Mouse (Mus musculus) lung, postnatal 4 days (tissue): ENCODE measurements at regions not wholly inside any gene's neighbourhood (a gene's known extent, or its start where the extent isn't known, plus 50 kb on each side); places are given as distances from the start of the nearest gene placed in this dataset.

Experiments used
- DNase-seq, 2 experiments: peaks; one replicate each; pipeline ENCODE4 v3.0.0; 2021

DNA sequence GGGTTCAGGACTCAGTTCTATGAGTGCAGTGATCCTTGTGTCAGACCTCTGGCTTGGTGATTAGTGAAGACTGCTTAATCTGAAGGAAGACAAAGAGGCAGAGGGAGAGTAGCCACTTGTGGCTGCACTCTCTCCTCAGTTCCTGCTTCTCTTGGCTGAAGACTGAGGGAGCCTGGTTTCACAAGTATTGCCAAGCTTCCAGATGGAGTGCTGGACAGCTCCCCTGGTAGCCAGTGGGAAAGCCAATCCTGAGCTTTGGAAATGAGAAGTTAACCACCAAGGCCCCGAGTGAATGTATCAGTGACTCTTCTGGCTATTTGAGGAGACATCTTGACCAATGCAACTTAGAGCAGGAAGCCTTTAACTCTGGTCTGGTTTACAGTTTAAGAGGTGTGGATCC lies 279.9 kb upstream of the Adamts16 start:
- peak in 1 of 2 experiments; percentile 15 for DNase-seq

DNA sequence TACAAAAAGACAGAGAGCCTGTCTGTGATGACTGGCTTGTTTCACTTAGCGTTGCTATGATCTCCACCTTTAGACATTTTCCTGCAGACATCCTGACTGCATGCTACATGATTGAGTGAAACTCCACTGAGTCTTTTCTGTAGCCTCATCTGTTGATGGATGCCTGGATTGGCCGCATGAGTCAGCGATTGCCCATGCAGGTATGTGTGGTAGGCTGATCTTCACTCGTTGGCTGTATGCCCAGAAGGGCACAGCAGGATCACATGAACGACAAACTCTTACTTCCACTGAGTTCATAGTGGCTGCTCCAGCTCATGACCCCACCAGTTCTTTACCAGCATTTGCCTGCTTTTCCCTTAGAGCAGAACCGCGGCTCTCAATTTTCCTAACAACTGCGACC lies 266.6 kb upstream of the Adamts16 start:
- peak in 1 of 2 experiments; percentile 36 for DNase-seq

DNA sequence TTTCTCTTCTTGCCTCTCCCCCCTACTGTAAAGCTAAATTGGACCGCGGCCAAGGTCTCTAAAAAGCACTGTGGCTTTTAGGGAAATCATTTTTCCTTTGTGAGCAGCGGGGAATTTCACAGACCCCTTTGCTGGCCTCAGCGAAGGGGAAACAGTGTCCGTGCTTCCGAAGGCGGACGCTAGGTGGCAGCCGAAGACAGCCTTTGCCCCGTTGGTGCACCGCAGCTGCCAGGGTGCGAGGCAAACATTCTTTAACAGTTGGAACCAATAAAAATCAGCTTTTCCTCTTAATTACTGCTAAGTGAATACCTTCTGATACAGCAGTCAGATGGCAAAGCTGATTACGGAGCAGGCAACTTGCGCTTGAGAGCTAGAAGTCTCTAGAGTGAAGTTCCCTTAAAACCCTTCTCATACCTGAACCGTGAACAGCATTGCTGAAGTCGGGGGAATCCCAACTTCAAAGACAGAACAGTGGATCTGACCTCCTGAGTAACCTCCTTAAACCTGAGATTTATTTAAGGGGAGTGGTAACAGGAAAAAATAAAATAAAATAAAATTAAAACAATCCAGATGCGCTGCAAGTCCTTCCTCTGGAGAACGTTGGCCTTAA lies 263.7 kb upstream of the Adamts16 start:
- DNase-seq: peak; percentile 37 to 63

DNA sequence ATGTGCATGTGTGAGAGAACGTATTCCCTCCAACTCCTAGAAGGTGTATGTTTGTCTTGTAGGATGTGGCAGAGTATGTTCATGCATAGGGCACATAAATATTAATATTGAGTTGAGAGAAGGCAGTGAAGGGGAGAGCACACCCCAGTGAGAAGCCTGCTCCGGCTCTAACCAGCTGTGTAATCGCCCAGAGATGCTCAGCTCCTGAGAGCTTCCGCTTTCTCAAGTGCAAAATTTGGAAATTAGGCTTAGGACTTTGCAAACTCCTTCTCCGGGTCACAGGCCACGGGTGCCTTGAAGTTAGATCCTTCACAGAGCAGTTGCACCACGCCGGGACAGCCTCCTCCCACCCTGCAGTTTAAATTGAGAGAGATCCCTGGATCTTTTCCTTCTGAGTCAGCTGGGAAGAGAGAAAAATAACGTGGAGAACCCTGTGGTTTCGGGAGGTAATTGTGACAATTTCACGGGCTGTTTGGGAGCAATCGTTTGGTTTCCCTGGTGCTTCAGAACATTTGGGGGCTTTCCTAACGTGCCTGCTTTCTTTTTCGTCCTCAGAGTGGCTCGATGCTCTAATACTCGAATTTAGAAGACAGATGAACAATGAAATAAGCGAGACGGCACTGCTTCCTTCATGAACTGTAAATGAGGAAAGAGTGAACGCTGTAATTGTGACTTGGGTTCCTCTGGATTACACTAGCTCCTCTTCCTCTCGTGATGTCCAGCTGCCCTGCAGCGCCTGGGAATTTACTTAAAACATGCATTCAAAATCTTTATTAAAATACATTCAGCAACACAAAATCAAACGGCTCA lies 263.0 kb upstream of the Adamts16 start:
- no peak for DNase-seq

DNA sequence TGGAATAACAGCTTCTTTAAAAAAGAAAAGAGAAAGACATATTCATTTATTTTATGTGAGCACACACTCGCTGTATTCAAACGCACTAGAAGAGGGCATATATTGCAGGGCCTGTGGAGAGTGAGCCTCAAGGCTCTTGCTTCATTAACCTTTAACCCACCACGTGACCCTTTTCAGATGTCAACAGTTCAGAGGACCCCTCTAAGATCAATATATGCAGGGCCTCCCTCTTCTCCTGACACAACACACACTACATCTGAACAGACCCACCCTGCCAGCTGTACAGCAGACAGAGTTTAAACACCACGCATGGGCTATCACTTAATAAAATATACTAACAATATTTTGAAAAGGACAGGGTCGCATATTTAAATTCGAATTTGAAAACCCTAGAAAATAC lies 242.7 kb upstream of the Adamts16 start:
- DNase-seq: no peak

DNA sequence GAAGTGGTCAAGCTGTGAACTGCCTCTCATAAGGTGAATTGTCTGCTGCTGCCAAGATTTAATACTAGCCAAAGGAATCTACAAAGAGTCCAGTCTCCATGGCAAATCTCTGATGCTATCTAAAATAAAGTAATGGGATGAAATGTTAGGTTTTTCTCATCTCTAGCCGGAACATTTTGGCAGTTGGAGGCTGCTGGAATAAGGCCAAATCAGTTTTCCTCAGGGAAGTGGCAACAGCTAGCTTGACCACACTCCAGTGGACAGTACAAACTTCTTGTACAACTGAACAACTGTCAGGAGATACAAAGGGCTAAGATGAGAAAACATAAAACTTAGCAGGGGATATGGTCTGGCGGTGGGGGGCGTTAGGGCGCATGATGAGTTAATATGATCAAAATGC lies 234.3 kb upstream of the Adamts16 start:
- no peak for DNase-seq

DNA sequence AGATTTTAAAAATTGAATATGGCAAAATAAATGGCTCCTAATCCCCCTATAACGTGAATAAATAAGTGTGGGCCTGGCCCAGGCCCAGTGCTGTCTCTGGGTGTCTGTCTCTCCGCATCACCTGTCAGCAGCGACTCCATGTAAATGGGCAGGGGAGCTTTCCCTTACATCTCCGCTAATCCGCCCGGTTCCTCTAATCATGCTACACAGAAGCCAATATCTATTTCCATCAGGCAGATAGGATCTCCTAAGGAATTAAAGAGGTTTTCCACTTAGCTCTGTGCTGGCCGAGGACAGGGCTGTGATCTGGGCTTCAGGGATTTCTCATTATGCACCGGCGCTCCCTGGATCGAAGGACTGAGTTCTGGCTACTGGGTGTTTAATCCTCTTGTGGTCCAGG lies 232.4 kb upstream of the Adamts16 start:
- no peak for DNase-seq

DNA sequence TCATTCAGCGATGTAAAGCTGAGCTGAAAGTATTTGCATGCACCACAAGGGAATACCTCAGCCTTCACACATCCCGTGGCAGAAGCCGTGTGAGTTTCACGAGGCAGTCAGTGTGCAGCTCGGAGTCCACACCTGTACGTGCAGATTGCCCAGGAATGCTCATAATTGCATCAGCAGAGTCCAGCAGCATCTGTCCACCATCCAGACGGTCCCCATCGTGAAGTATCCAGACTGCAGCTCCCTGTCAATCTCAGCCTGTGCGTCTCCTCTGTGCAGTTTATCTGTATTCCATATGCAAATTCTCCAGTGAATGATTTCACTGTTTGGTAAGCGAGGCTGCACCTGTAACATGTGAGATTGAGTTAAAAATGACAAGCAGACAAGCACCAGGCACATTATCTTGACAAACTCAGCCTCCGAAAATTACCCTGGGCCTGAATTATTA lies 227.2 kb upstream of the Adamts16 start:
- DNase-seq: no peak

DNA sequence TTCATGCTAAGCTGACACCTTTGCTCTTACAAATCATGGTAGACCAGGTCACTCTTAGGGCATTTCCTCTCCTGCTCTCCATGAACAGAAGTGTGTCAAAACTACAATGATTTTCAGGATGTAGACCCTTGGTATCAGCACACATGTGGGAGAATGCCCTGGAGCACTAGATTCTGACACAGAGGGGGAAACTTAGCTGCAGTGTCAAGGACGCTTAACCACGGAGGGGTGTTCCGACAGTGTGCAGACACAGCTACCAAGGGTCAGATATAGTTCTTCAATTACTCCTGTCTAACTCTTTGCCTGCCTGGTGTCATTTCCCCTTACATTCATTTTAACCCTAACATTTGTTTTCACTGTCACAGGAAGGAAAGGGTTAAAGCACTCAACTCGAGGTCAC lies 226.4 kb upstream of the Adamts16 start:
- no peak for DNase-seq

DNA sequence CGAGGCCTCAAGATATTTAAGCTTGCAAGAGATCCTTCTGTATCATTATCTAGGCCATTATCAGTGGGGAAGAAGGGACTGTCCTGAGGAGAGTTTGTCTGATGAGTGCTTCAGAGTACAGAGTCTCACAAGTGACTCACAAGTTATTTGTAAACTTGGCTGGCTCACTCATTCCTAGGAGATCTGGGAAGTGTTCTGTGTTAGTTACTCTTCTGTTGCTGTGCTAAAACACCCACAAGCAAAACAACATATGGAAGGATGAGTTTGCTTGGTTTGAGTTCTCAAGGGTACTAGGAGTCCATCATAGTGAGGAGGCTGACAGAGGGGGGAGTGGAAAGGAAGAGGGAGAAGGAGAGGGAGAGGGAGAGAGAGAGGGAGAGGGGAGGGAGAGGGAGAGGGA lies 224.0 kb upstream of the Adamts16 start:
- no peak for DNase-seq

DNA sequence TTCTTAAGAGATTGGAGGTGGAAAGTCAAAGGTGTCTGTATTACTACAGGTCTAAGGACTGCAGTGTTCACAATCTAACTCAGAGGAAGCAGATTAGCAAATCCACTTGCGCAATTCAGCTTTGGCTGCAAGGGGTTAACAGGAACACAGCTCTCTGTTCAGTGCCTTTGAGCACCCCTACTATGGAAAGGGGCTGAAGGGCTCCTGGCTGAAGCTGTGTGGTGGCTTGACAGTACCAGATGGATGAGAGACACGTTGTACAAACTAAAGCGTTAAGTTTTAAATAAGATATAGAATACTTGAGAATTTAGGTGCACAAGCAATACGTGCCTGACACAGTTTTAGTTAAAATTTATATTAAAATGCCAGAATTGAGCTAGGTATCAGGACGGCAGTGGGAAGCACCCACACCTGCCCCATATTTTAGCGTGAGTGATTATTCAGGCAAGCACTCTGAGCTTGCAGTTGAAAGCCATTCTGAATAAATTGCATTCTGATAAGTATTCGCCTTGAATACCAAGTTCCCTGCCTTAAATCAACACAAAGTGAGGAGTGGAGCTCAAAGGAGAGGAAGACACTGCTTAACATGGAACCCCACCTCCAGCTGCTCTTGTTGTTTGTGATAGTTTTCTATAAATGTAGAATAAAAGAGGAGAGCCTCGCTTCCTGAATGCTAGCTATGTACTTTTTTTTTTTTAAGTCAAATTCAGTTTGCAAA lies 223.1 kb upstream of the Adamts16 start:
- DNase-seq: no peak

DNA sequence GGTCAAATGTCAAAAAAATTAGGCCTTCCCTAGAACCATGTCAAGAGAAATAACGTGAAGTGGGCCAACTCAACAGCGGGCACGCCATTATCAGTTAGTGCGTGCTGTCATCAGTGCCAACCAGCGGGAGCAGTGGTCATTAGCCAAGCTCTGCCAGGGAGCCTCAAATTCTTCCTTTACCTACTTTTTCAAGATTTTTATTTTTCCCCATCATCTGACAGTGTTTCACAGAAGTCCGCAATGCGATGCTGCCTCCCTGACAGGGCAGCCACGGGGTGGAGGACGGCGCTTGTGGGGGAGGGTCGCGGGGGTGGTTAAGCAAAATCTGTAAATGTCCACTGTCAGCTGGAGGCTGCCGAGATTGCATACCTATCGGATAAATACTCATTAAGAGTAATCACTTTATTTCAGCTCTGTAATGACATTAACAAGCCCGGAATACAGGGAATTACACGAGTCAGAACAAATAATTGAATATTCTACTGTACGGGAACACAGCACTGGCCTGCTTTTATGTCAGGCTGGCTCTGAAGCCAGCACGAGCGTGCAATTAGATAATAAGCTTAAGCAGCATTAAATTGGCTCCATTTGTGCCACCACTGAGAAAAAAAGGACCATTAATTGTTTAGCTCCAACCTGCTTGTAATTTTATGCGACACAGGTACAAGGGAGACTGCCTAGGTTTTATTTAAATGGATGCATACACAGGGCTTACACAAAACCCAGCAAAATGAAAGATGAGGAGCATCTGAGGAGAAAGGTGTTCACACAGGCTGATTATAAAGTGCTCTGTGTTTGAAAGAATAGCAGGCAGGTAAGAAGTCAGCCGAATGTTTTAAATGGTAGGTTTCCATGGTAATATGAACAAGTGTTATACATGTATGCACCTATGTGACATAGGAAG lies 212.0 kb upstream of the Adamts16 start:
- no peak for DNase-seq

DNA sequence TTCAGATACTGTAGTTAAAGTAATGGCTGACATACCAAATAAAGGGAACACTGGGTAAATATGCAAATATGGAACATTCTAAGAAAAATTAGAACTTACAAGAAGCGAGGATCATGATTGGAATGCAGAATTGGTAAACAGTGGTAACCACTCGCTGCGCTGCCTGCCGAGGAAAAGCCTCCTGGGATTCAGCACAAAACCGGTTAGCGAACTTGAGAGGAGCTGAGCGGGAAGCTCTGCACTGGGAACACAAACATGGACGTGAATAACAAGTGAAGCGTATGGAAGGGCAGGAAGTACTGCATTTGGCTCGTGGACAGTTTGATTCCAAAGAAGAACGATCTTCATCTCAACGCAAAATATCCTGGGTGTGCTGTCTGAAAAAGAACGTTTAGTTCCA lies 209.0 kb upstream of the Adamts16 start:
- no peak for DNase-seq

DNA sequence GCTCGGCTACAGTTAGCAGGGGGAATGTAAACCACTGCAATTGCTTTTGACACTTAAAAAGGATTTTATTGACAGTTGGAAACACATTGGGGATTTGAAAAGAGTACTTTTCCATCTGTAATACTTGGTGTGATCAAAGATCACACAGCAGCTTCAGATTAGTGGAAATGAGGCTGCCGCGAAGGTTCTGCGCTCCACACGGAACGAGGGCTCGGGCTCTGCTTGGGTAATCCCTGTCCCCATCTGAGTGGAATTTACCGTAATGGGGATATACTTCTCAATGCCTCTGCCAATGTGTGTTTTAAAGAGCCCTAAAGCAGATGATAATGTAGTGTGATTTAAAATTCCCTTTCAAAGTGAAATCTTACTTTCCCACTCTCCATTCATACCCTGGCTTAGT lies 194.4 kb upstream of the Adamts16 start:
- DNase-seq: no peak

DNA sequence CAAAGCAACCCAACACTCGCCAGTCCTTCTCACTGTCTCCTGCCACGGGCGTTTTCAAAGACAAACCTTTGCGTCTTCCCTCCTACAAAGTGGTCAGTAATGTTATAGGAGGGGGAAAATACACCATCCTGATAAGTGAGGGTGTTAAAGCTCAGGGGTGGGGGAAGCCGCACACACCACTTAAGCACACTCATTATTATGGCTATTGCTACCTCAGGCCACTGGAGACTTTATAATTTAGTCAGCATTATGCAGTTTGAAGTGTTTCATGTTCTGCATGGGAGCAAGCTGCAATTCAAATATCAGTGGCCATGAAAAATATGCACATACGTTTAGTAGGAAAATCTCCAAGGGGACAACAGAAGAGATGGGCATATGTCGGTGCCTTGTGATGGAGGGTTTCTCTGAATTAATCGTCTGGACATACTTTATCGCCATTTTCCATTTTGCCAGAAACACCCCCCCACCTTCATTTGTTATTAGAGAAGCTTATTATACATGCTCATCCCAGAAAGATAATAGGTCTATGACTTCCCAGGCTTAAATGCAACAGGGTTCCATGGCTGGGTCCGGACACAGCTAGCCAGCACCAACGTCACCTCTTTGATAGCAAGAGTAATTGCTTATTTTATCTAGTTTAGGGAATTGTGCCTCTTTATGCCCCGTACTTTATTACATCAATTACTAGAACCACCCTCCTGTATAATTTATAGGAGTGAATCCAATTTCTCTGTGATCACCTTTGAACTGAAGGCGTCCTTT lies 193.5 kb upstream of the Adamts16 start:
- DNase-seq: no peak

DNA sequence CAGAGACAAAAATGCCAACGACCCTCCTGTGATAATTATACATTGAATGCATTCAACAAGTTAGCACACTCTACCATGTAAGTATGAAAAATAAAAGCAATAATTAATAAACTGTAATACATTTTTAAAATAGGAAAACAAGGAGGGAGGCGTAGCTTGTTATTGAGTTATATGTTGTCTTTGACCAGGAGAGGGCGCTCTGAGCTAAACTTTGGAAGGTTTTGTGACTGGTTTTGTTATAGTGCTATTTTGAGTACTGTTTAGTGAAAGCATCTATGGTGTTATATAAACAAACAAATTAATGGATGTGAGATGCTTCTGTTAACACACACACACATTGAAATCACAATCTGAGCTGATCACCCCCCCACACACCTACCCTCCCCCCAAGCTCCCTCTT lies 166.6 kb upstream of the Adamts16 start:
- no peak for DNase-seq

DNA sequence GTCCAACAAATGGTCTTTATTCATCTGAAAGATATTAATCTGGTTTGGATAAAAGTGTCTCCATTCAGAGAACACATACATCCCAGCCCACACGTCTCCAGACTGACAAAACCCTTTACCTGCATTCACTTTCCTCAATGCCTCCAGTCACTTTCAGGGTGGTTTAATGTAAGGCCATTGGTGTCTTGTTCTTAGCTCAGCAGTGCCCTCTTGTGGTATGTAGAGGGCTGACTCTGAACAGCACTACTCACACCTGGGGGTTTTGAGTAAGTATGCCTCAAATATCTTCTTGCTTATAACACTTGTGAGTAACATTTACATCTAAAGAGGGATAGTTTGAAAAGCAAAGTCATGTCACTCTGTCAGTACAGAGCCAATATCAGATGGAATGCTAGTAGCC lies 164.5 kb upstream of the Adamts16 start:
- peak in 1 of 2 experiments; percentile 31 for DNase-seq

DNA sequence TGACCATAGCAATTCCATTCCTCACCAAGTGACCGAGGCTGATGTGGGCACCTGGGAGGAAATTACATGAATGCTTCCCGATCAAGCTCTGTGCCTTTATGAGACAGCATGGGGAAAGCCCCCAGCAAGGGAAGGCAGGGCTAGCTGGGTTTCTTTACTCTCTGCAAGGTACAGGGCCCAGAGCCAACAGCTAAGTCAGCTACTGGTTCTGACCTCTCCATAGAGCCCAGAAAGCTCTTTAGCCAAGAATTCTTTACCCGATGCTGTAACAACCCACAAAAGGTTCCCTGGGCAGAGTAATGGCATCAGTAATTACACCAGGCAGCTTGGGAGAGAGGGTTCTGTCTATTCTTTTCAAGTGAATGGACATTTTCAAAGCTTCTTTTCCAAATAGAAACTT lies 161.9 kb upstream of the Adamts16 start:
- DNase-seq: no peak

DNA sequence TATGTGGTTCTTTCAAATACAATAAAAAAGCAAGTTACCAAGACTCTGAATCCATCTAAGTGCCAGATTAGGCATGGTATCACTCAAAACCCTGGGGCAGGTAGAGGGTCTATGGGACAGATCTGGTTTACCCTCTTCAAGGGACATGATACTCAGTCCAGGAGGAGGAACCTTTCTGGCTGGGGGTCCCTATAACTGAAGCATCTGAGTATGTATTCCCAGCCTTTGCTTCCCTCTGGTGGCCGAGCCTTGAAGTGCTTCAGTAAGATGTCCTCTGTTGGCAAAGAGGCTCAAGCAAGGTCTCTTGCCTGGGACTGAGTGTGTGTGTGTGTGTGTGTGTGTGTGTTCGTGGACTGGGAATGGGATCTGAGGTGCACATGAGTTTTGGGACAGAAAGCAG lies 159.7 kb upstream of the Adamts16 start:
- DNase-seq: peak; percentile 29 to 49

DNA sequence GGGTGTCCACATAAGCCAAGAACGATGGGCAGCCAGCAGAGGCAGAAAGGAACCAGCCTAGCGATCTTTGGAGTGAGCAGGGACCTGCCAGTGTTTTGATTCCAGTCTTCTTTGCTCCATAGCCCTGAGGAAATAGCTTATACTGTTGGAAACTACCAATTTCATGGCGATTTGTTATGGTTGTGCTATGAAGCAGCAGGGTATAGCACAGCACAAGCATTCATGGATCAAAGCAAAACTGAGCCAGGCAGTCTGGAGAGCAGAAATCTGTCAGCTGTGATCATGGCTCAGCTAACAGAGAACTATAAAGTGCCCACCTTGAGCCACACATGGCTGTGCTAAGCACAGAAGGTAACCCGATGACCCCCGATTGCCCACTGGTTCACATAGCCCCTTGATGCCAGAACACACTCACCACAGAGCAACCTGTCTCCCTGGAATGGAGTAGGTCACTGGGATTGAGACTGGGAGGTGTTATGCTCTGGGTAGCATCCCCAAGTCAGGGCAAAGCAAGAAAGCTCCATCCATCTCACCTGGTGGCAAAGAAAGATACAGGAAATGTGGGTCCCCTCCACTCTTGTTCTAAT lies 158.9 kb upstream of the Adamts16 start:
- DNase-seq: no peak

DNA sequence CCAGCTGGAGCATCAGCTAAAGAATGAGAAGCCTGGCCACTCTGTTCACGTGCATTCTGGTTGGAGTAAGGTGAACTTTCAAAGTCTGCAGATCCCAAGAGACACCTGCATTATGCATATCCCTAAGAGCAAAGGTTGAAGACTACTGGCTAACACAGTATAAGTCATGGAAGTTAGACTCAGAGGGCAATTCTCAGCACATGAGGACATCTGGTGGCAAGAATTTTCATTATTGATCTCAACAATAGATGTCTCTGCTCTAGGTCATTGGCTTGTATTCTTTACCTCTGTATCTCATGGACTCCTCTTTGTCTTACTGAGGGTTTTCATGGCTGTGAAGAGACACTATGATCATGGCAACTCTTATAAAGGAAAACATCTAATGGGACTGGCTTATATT lies 151.9 kb upstream of the Adamts16 start:
- no peak for DNase-seq
